Mouse (Mus musculus) kidney, adult 2 months (tissue): ENCODE measurements around the gene Tardbp. TPM values are rescaled to one million over a fixed set of nuclear protein-coding genes. Genes with fewer than 3 reads are reported as not detected.

Source experiments
- DNase-seq: peaks from one replicate; pipeline ENCODE4 v3.0.0; 2021
- H3K27ac ChIP-seq: fragments of 200-500 bp; 2 replicates; pipeline ENCODE4 v1.5.1; 2012; ENCODE audit warnings: low read depth, low read length, control low read depth, inconsistent platforms; ENCODE audit not compliant: insufficient read depth
- H3K27me3 ChIP-seq: fragments of 200-500 bp; replicated peaks from 2 replicates; pipeline ENCODE4 v1.6.1; 2012; ENCODE audit warnings: mild to moderate bottlenecking, moderate library complexity, low read length, inconsistent platforms; ENCODE audit not compliant: control insufficient read depth, insufficient read depth
- H3K36me3 ChIP-seq: fragments of 200-500 bp; 2 replicates; pipeline ENCODE4 v1.6.1; 2012; ENCODE audit warnings: mild to moderate bottlenecking, moderate library complexity, low read length, inconsistent platforms; ENCODE audit not compliant: control insufficient read depth, insufficient read depth
- H3K4me1 ChIP-seq: fragments of 200-500 bp; 2 replicates; pipeline ENCODE4 v1.6.1; 2011; ENCODE audit warnings: low read length; ENCODE audit not compliant: control insufficient read depth, insufficient read depth
- H3K4me3 ChIP-seq: fragments of 200-500 bp; 2 replicates; pipeline ENCODE4 v1.5.1; 2011; ENCODE audit warnings: mild to moderate bottlenecking, low read depth, low read length, control low read depth; ENCODE audit not compliant: insufficient read depth
- CTCF ChIP-seq: fragments of 200-500 bp; conservative IDR thresholded peaks from 2 replicates; pipeline ENCODE4 v1.5.1; 2011; ENCODE audit warnings: low read depth, mild to moderate bottlenecking, control low read depth, low read length, moderate library complexity, mixed read lengths; ENCODE audit not compliant: insufficient read depth, insufficient read length
- POLR2A ChIP-seq: fragments of 200-500 bp; IDR thresholded peaks from one replicate; pipeline ENCODE4 v1.6.1; 2011; ENCODE audit warnings: low read depth, low read length, control low read depth
- WGBS: fragments of 180-500 bp; shearing (Covaris S2); methylation state at CpG from one replicate; pipeline ENCODE4 v1.1.7; 2018; 5-methylcytosine and 5-hydroxymethylcytosine counted together
- polyA plus RNA-seq: library from polyadenylated mRNA; depleted of rRNA; stranded (reverse); fragments of >200 nt; gene quantifications from 2 replicates; pipeline ENCODE4 v1.2.3, GENCODE M21; 2012

Tardbp gene
- polyA plus RNA-seq, 1 experiment: 93.3 TPM

- Histone ChIP-seq H3K4me1 (no peaks in the 10 kb centered on the region), H3K4me3 (no peak overlapping the region), H3K27me3 (no peaks in the 10 kb centered on the region), H3K36me3 (no peaks in the 10 kb centered on the region), H3K27ac (no peak overlapping the region)
- DNase-seq: no peak
- TF ChIP-seq CTCF (no peak), POLR2A (no peak)
- 68% methylated on average over 4 of the region's 4 CpGs for WGBS
Measured at GRCm38 (mm10) chr4:148601871-148602270, 24.9 kb downstream of the Tardbp start.

DNA sequence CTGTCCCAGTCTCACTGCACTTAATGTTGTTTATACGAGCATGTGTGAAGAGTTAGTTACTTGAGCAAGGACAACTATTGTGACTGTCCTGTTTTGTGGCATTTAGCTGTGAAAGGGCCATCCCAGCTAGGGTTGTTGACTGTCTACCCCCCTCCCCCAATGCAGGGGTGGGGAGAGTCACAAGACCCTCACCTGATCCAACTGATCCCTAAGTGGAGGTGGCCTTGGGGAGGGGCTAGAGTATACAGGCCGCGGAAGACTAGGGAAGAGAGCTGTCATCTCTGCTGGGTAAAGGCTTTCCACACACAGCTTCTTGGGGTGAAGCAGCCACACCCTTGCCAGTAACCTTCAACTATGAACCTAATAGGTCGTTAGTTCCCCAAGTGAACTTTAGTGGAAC is 26.5 kb downstream of the Tardbp start:
- 88% methylated on average over 4 of the region's 4 CpGs for WGBS
- H3K27ac ChIP-seq: no peak overlapping the region
- no peak for DNase-seq

GRCm38 (mm10) chr4:148598826-148599225 is 28.0 kb downstream of the Tardbp start:
- WGBS: 92% methylated on average over 12 of the region's 12 CpGs

More for the DNA sequence above, 26.5 kb downstream of the Tardbp start:
- TF ChIP-seq CTCF: no peak
- no peak for TF ChIP-seq POLR2A
- Histone ChIP-seq H3K36me3 (no peaks in the 10 kb centered on the region), H3K27me3 (no peaks in the 10 kb centered on the region), H3K4me3 (no peak overlapping the region), H3K4me1 (no peaks in the 10 kb centered on the region)

GRCm38 (mm10) chr4:148596731-148597130 is 30.1 kb downstream of the Tardbp start:
- Histone ChIP-seq H3K36me3 (no peaks in the 10 kb centered on the region), H3K27me3 (no peaks in the 10 kb centered on the region), H3K27ac (no peak overlapping the region), H3K4me3 (no peak overlapping the region), H3K4me1 (peaks cover 5% of the 10 kb centered on the region; the same call in 1 of the 2 replicates)
- DNase-seq: no peak
- WGBS: 98% methylated on average over 3 of the region's 3 CpGs
- TF ChIP-seq CTCF (no peak), POLR2A (no peak)

More at GRCm38 (mm10) chr4:148598826-148599225, 28.0 kb downstream of the Tardbp start:
- H3K4me1 ChIP-seq: no peaks in the 10 kb centered on the region
- no peak for TF ChIP-seq POLR2A
- TF ChIP-seq CTCF: no peak
- H3K27me3 ChIP-seq: no peaks in the 10 kb centered on the region
- H3K27ac ChIP-seq: no peak overlapping the region
- DNase-seq: no peak
- no peaks in the 10 kb centered on the region for H3K36me3 ChIP-seq
- no peak overlapping the region for H3K4me3 ChIP-seq

GRCm38 (mm10) chr4:148595916-148596315 is 30.9 kb downstream of the Tardbp start:
- DNase-seq: no peak
- Histone ChIP-seq H3K27me3 (no peaks in the 10 kb centered on the region), H3K27ac (no peak overlapping the region), H3K4me3 (no peak overlapping the region), H3K4me1 (peaks cover 5% of the 10 kb centered on the region; the same call in 1 of the 2 replicates), H3K36me3 (no peaks in the 10 kb centered on the region)
- no peak for TF ChIP-seq POLR2A
- TF ChIP-seq CTCF: no peak
- 90% methylated on average over 6 of the region's 6 CpGs for WGBS

DNA sequence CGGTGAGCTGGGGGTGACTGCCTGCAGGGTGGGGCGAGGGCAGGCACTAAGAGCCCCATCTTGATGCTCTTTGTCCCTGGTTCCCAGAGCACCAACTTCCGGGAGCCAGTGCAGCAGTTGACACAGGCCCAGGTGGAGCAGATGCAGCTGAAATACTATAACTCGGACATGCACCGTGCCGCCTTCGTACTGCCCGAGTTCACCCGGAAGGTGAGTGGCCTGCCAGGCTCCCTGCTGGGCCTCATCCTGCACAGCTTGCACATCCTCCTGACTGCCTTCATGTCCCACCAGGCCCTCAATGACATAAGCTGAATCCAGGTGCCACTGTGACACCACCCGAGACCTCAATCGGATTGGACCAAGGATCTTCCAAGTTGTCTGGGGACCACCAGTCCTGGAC is 32.8 kb downstream of the Tardbp start:
- no peak for DNase-seq
- peaks cover 8% of the 10 kb centered on the region; the same call in 1 of the 2 replicates for H3K4me1 ChIP-seq
- H3K27ac ChIP-seq: no peak overlapping the region
- WGBS: 94% methylated on average over 11 of the region's 11 CpGs
- H3K27me3 ChIP-seq: no peaks in the 10 kb centered on the region
- TF ChIP-seq POLR2A: no peak
- no peak for TF ChIP-seq CTCF
- no peaks in the 10 kb centered on the region for H3K36me3 ChIP-seq
- H3K4me3 ChIP-seq: no peak overlapping the region

- H3K4me1 ChIP-seq: peaks cover 8% of the 10 kb centered on the region; the same call in 1 of the 2 replicates
- TF ChIP-seq CTCF (no peak), POLR2A (no peak)
- no peak for DNase-seq
- peak overlapping the region; percentile 81 for H3K4me3 ChIP-seq
- 1% methylated on average over 53 of the region's 53 CpGs for WGBS
- H3K36me3 ChIP-seq: no peaks in the 10 kb centered on the region
- H3K27ac ChIP-seq: no peak overlapping the region
- no peaks in the 10 kb centered on the region for H3K27me3 ChIP-seq
Measured at GRCm38 (mm10) chr4:148591637-148592380, 35.0 kb downstream of the Tardbp start.
